Mouse (Mus musculus) myocyte (in vitro differentiated cells): Measurements from ENCODE around the gene Lcn2. TPM values are rescaled to one million over a fixed set of nuclear protein-coding genes. Genes with fewer than 3 reads are reported as not detected.

Experiments
- H3K27me3 ChIP-seq: one replicate; pipeline ENCODE4 v1.6.1; 2011; ENCODE audit not compliant: control insufficient read depth, insufficient read depth, insufficient read length
- H3K36me3 ChIP-seq: one replicate; pipeline ENCODE4 v1.6.1; 2011; ENCODE audit not compliant: control insufficient read depth, insufficient read depth
- H3K4me2 ChIP-seq: one replicate; pipeline ENCODE4 v1.6.1; 2011; ENCODE audit warnings: low read depth, control low read depth
- H3K4me3 ChIP-seq: one replicate; pipeline ENCODE4 v1.5.1; 2011; ENCODE audit warnings: mild to moderate bottlenecking, control low read depth, moderate library complexity
- H3K79me2 ChIP-seq: one replicate; pipeline ENCODE4 v1.6.1; 2011; ENCODE audit not compliant: control insufficient read depth, insufficient read depth
- H3ac ChIP-seq: one replicate; pipeline ENCODE4 v1.6.1; 2011; ENCODE audit not compliant: control insufficient read depth, insufficient read length
- CEBPB ChIP-seq: IDR thresholded peaks from 2 replicates; pipeline ENCODE4 v1.6.1; 2011; ENCODE audit warnings: mild to moderate bottlenecking, moderate library complexity; ENCODE audit not compliant: poor library complexity, insufficient read depth, severe bottlenecking
- E2F4 ChIP-seq: IDR thresholded peaks from one replicate; pipeline ENCODE4 v1.6.1; 2011; ENCODE audit warnings: mild to moderate bottlenecking, control low read depth, moderate library complexity; ENCODE audit not compliant: insufficient read depth
- MAX ChIP-seq: IDR thresholded peaks from one replicate; pipeline ENCODE4 v1.6.1; 2011; ENCODE audit warnings: low read depth, mild to moderate bottlenecking, control low read depth
- MYOD1 ChIP-seq, 3 experiments: IDR thresholded peaks; one replicate each; pipeline ENCODE4 v1.6.1; 2011; ENCODE audit warnings: control low read depth in 2 of 3, low read depth in 2 of 3, mild to moderate bottlenecking in 2 of 3, moderate library complexity in 1 of 3; ENCODE audit not compliant: insufficient read length in 2 of 3, control insufficient read depth in 1 of 3
- MYOG ChIP-seq, 3 experiments: IDR thresholded peaks; one replicate each; pipeline ENCODE4 v1.6.1; 2011; ENCODE audit warnings: control low read depth in 2 of 3, low read depth in 2 of 3, mild to moderate bottlenecking in 2 of 3; ENCODE audit not compliant: insufficient read length in 2 of 3, control insufficient read depth in 1 of 3, insufficient read depth in 1 of 3
- POLR2A ChIP-seq: IDR thresholded peaks from one replicate; pipeline ENCODE4 v1.6.1; 2011; ENCODE audit warnings: low read depth, mild to moderate bottlenecking, control low read depth, moderate library complexity; ENCODE audit not compliant: insufficient read length
- POLR2AphosphoS2 ChIP-seq: IDR thresholded peaks from one replicate; pipeline ENCODE4 v1.6.1; 2011; ENCODE audit warnings: low read depth, control low read depth; ENCODE audit not compliant: insufficient read length
- REST ChIP-seq: IDR thresholded peaks from one replicate; pipeline ENCODE4 v1.6.1; 2011; ENCODE audit warnings: mild to moderate bottlenecking, control low read depth, moderate library complexity; ENCODE audit not compliant: insufficient read depth, insufficient read length
- SRF ChIP-seq: IDR thresholded peaks from one replicate; pipeline ENCODE4 v1.6.1; 2011; ENCODE audit warnings: low read depth; ENCODE audit not compliant: control insufficient read depth, insufficient read length
- TCF12 ChIP-seq: IDR thresholded peaks from one replicate; pipeline ENCODE4 v1.6.1; 2011; ENCODE audit warnings: mild to moderate bottlenecking, control low read depth; ENCODE audit not compliant: poor library complexity, insufficient read depth, severe bottlenecking
- TCF3 ChIP-seq: IDR thresholded peaks from one replicate; pipeline ENCODE4 v1.6.1; 2011; ENCODE audit warnings: low read depth, control low read depth; ENCODE audit not compliant: insufficient read length
- USF1 ChIP-seq: IDR thresholded peaks from one replicate; pipeline ENCODE4 v1.6.1; 2011; ENCODE audit warnings: low read depth, mild to moderate bottlenecking, control low read depth, moderate library complexity
- polyA plus RNA-seq: library from polyadenylated mRNA; unstranded; fragments of >200 nt; fragmentation: generic; extraction: Trizol; gene quantifications from one replicate; pipeline ENCODE4 v1.2.1, GENCODE M21; 2012; ENCODE audit warnings: missing spikeins

Gene Lcn2
- polyA plus RNA-seq, 1 experiment = 0.02 TPM

- TF ChIP-seq POLR2AphosphoS2 = no peak
- no peak for TF ChIP-seq TCF3
- no peak for TF ChIP-seq USF1
- TF ChIP-seq E2F4 = no peak
- no peak for TF ChIP-seq SRF
- TF ChIP-seq TCF12 = no peak
- no peak for TF ChIP-seq REST
- no peak for TF ChIP-seq POLR2A
- no peak for TF ChIP-seq CEBPB
- TF ChIP-seq MYOG (IDR thresholded peaks at IDR 0.05; ENCODE audit: control insufficient read depth in 1 of 3, insufficient read depth in 1 of 3, insufficient read length in 2 of 3, low read depth in 2 of 3) = no peak
- TF ChIP-seq MAX = no peak
These were observed 6.9 kb upstream of the Lcn2 start for GRCm38 (mm10) chr2:32394973-32395372.

GRCm38 (mm10) chr2:32392063-32392462 is 4.0 kb upstream of the Lcn2 start:
- TF ChIP-seq TCF3 (no peak), POLR2AphosphoS2 (no peak), E2F4 (no peak), MYOG (IDR thresholded peaks at IDR 0.05; ENCODE audit: control insufficient read depth in 1 of 3, insufficient read depth in 1 of 3, insufficient read length in 2 of 3, low read depth in 2 of 3) (no peak), SRF (no peak), USF1 (no peak), REST (no peak), CEBPB (no peak), MAX (no peak), TCF12 (no peak), POLR2A (no peak), MYOD1 (IDR thresholded peaks at IDR 0.05; ENCODE audit: control insufficient read depth in 1 of 3, insufficient read length in 2 of 3, low read depth in 2 of 3) (no peak)
- Histone ChIP-seq H3K4me2 (no peak overlapping the region), H3K79me2 (peaks cover 6% of the 10 kb centered on the region), H3ac (no peak overlapping the region), H3K36me3 (no peaks in the 10 kb centered on the region), H3K4me3 (no peak overlapping the region), H3K27me3 (peaks cover 7% of the 10 kb centered on the region)

More at GRCm38 (mm10) chr2:32394973-32395372, 6.9 kb upstream of the Lcn2 start:
- Histone ChIP-seq H3ac (peak overlapping the region; percentile 59), H3K36me3 (no peaks in the 10 kb centered on the region), H3K4me2 (peak overlapping the region; percentile 91), H3K4me3 (peak overlapping the region; percentile 83), H3K27me3 (no peaks in the 10 kb centered on the region), H3K79me2 (peaks cover 23% of the 10 kb centered on the region)

GRCm38 (mm10) chr2:32390871-32391270 is 2.8 kb upstream of the Lcn2 start:
- Histone ChIP-seq H3K4me3 (no peak overlapping the region), H3ac (no peak overlapping the region), H3K4me2 (no peak overlapping the region), H3K27me3 (peaks cover 12% of the 10 kb centered on the region), H3K79me2 (no peaks in the 10 kb centered on the region), H3K36me3 (no peaks in the 10 kb centered on the region)
- TF ChIP-seq TCF3 (no peak), POLR2AphosphoS2 (no peak), SRF (no peak), USF1 (no peak), POLR2A (no peak), CEBPB (no peak), MYOD1 (IDR thresholded peaks at IDR 0.05; ENCODE audit: control insufficient read depth in 1 of 3, insufficient read length in 2 of 3, low read depth in 2 of 3) (no peak), E2F4 (no peak), MAX (no peak)

- Histone ChIP-seq H3K79me2 (no peaks in the 10 kb centered on the region), H3K36me3 (no peaks in the 10 kb centered on the region), H3ac (no peak overlapping the region), H3K4me3 (no peak overlapping the region), H3K27me3 (peaks cover 19% of the 10 kb centered on the region), H3K4me2 (no peak overlapping the region)
- TF ChIP-seq MYOD1 (IDR thresholded peaks at IDR 0.05; ENCODE audit: control insufficient read depth in 1 of 3, insufficient read length in 2 of 3, low read depth in 2 of 3) (no peak), MAX (no peak), MYOG (IDR thresholded peaks at IDR 0.05; ENCODE audit: control insufficient read depth in 1 of 3, insufficient read depth in 1 of 3, insufficient read length in 2 of 3, low read depth in 2 of 3) (no peak), TCF3 (no peak), E2F4 (no peak), TCF12 (no peak), REST (no peak), SRF (no peak), USF1 (no peak), CEBPB (no peak), POLR2AphosphoS2 (no peak), POLR2A (no peak)
These were observed 1.1 kb upstream of the Lcn2 start for GRCm38 (mm10) chr2:32389157-32389556.

- Histone ChIP-seq H3K4me3 (peak overlapping the region; percentile 54), H3K36me3 (peaks cover 8% of the 10 kb centered on the region), H3K4me2 (no peak overlapping the region), H3K79me2 (no peaks in the 10 kb centered on the region), H3ac (no peak overlapping the region), H3K27me3 (peaks cover 19% of the 10 kb centered on the region)
- TF ChIP-seq CEBPB (no peak), POLR2AphosphoS2 (no peak), SRF (no peak), MAX (no peak)
These were observed 5.4 kb downstream of the Lcn2 start for GRCm38 (mm10) chr2:32382689-32383088.
